Mouse (Mus musculus) neural tube, embryonic 15.5 days (tissue): ENCODE data around the gene Usp9x. TPM values are rescaled to one million over a fixed set of nuclear protein-coding genes. Genes with fewer than 3 reads are reported as not detected.
A peak's percentile ranks its signal among the peaks of the same experiment; 100 is the strongest.

Source experiments
- ATAC-seq: fragments of 200-750 bp; cut with Nextera tagmentation; 2 replicates; pipeline ENCODE4 v1.8.0; 2017; ENCODE audit warnings: mild to moderate bottlenecking, moderate TSS enrichment, moderate library complexity; ENCODE audit not compliant: low FRiP score
- H3K27ac ChIP-seq: fragments of 300-500 bp; sonication (generic); replicated peaks from 2 replicates; pipeline ENCODE4 v1.5.1; 2015; ENCODE audit warnings: mild to moderate bottlenecking, inconsistent platforms
- H3K27me3 ChIP-seq: fragments of 300-500 bp; sonication (generic); replicated peaks from 2 replicates; pipeline ENCODE4 v1.6.1; 2015; ENCODE audit warnings: inconsistent platforms
- H3K36me3 ChIP-seq: fragments of 300-500 bp; sonication (generic); 2 replicates; pipeline ENCODE4 v1.6.1; 2015; ENCODE audit warnings: inconsistent platforms
- H3K4me1 ChIP-seq: fragments of 300-500 bp; sonication (generic); 2 replicates; pipeline ENCODE4 v1.6.1; 2015; ENCODE audit warnings: inconsistent platforms
- H3K4me2 ChIP-seq: fragments of 300-500 bp; sonication (generic); 2 replicates; pipeline ENCODE4 v1.6.1; 2015; ENCODE audit warnings: inconsistent platforms, mild to moderate bottlenecking, moderate library complexity
- H3K4me3 ChIP-seq: fragments of 300-500 bp; sonication (generic); replicated peaks from 2 replicates; pipeline ENCODE4 v1.5.1; 2015; ENCODE audit warnings: mild to moderate bottlenecking, inconsistent platforms
- H3K9ac ChIP-seq: fragments of 300-500 bp; sonication (generic); replicated peaks from 2 replicates; pipeline ENCODE4 v1.6.1; 2015; ENCODE audit warnings: mild to moderate bottlenecking, inconsistent platforms
- H3K9me3 ChIP-seq: fragments of 300-500 bp; sonication (generic); replicated peaks from 2 replicates; pipeline ENCODE4 v1.6.1; 2016; ENCODE audit warnings: inconsistent platforms
- WGBS: fragments of 180-500 bp; shearing (Covaris S2); methylation state at CpG from one replicate; pipeline ENCODE4 v1.1.7; 2015; ENCODE audit warnings: mixed read lengths; 5-methylcytosine and 5-hydroxymethylcytosine counted together
- polyA plus RNA-seq: library from polyadenylated mRNA; unstranded; fragments of >200 nt; fragmentation: Nextera tagmentation; extraction: Ambion mirVana; gene quantifications from 2 replicates; pipeline ENCODE4 v1.2.1, GENCODE M21; 2015

Usp9x gene
- polyA plus RNA-seq, 1 experiment from 2014 or later, result 27.3 TPM

- ATAC-seq, result no peak
- H3K4me3 ChIP-seq, result no peak overlapping the region
- 0 out of 2 replicates have a peak, but pooled peaks cover 6% of the 10 kb centered on the region for H3K4me1 ChIP-seq
- H3K27me3 ChIP-seq, result no peaks in the 10 kb centered on the region
- no peak overlapping the region for H3K4me2 ChIP-seq
- 86% methylated on average over 5 of the region's 5 CpGs for WGBS
- no peak overlapping the region for H3K27ac ChIP-seq
- H3K36me3 ChIP-seq, result no peaks in the 10 kb centered on the region
- no peak overlapping the region for H3K9ac ChIP-seq
- no peaks in the 10 kb centered on the region for H3K9me3 ChIP-seq
Measured at GRCm38 (mm10) chrX:13044666-13045065, 26.6 kb upstream of the Usp9x start.

- Histone ChIP-seq H3K36me3 (no peaks in the 10 kb centered on the region), H3K9ac (no peak overlapping the region), H3K27me3 (no peaks in the 10 kb centered on the region), H3K27ac (0 out of 2 replicates have a peak overlapping the region, but pooled peaks have one; percentile 18), H3K4me3 (no peak overlapping the region), H3K4me2 (no peak overlapping the region), H3K4me1 (0 out of 2 replicates have a peak, but pooled peaks cover 6% of the 10 kb centered on the region), H3K9me3 (no peaks in the 10 kb centered on the region)
- no peak for ATAC-seq
- 45% methylated on average over 6 of the region's 6 CpGs for WGBS
Measured at GRCm38 (mm10) chrX:13046893-13047435, 24.3 kb upstream of the Usp9x start.

GRCm38 (mm10) chrX:13047631-13048345 is 23.5 kb upstream of the Usp9x start:
- peak overlapping the region; percentile 67 for H3K27ac ChIP-seq
- 21% methylated on average over 14 of the region's 14 CpGs for WGBS
- H3K4me3 ChIP-seq, result no peak overlapping the region
- peak overlapping the region; percentile 41 for H3K4me2 ChIP-seq
- ATAC-seq, result peak; percentile 73
- H3K9me3 ChIP-seq, result no peaks in the 10 kb centered on the region
- H3K9ac ChIP-seq, result no peak overlapping the region
- H3K36me3 ChIP-seq, result no peaks in the 10 kb centered on the region
- H3K27me3 ChIP-seq, result no peaks in the 10 kb centered on the region
- 0 out of 2 replicates have a peak, but pooled peaks cover 6% of the 10 kb centered on the region for H3K4me1 ChIP-seq

GRCm38 (mm10) chrX:13054612-13055011 is 16.7 kb upstream of the Usp9x start:
- no peak overlapping the region for H3K27ac ChIP-seq
- ATAC-seq, result no peak
- 75% methylated on average over 1 of the region's 1 CpGs for WGBS

GRCm38 (mm10) chrX:13061961-13062360 is 9.3 kb upstream of the Usp9x start:
- no peaks in the 10 kb centered on the region for H3K36me3 ChIP-seq
- H3K4me2 ChIP-seq, result no peak overlapping the region
- H3K4me3 ChIP-seq, result no peak overlapping the region
- no peak overlapping the region for H3K27ac ChIP-seq
- ATAC-seq, result no peak
- no peak overlapping the region for H3K9ac ChIP-seq
- H3K9me3 ChIP-seq, result no peaks in the 10 kb centered on the region
- no peaks in the 10 kb centered on the region for H3K4me1 ChIP-seq
- H3K27me3 ChIP-seq, result no peaks in the 10 kb centered on the region
- 76% methylated on average over 3 of the region's 3 CpGs for WGBS

More at GRCm38 (mm10) chrX:13054612-13055011, 16.7 kb upstream of the Usp9x start:
- no peak overlapping the region for H3K9ac ChIP-seq
- no peak overlapping the region for H3K4me2 ChIP-seq
- H3K27me3 ChIP-seq, result no peaks in the 10 kb centered on the region
- no peaks in the 10 kb centered on the region for H3K4me1 ChIP-seq
- no peaks in the 10 kb centered on the region for H3K9me3 ChIP-seq
- no peak overlapping the region for H3K4me3 ChIP-seq
- no peaks in the 10 kb centered on the region for H3K36me3 ChIP-seq

- H3K4me3 ChIP-seq, result no peak overlapping the region
- H3K9ac ChIP-seq, result no peak overlapping the region
- no peaks in the 10 kb centered on the region for H3K9me3 ChIP-seq
- no peak overlapping the region for H3K4me2 ChIP-seq
- no peaks in the 10 kb centered on the region for H3K4me1 ChIP-seq
- H3K36me3 ChIP-seq, result no peaks in the 10 kb centered on the region
- 91% methylated on average over 7 of the region's 9 CpGs for WGBS
- H3K27ac ChIP-seq, result no peak overlapping the region
- H3K27me3 ChIP-seq, result no peaks in the 10 kb centered on the region
- no peak for ATAC-seq
Measured at GRCm38 (mm10) chrX:13064273-13064925, 6.9 kb upstream of the Usp9x start.

GRCm38 (mm10) chrX:13070206-13070572 is 1.1 kb upstream of the Usp9x start:
- peak overlapping the region; percentile 45 for H3K9ac ChIP-seq
- H3K27me3 ChIP-seq, result no peaks in the 10 kb centered on the region
- H3K4me2 ChIP-seq, result peak overlapping the region; percentile 51
- ATAC-seq, result peak; percentile 1
- no peaks in the 10 kb centered on the region for H3K36me3 ChIP-seq
- peaks cover 3% of the 10 kb centered on the region; the same call in 1 of the 2 replicates for H3K4me1 ChIP-seq
- H3K27ac ChIP-seq, result peak overlapping the region; percentile 94
- WGBS, result 33% methylated on average over 8 of the region's 8 CpGs
- no peaks in the 10 kb centered on the region for H3K9me3 ChIP-seq
- peak overlapping the region; percentile 65 for H3K4me3 ChIP-seq

GRCm38 (mm10) chrX:13070573-13071240 is 591 bp upstream of the Usp9x start:
- no peaks in the 10 kb centered on the region for H3K27me3 ChIP-seq
- peak overlapping the region; percentile 65 for H3K4me3 ChIP-seq
- H3K9me3 ChIP-seq, result no peaks in the 10 kb centered on the region
- H3K4me1 ChIP-seq, result peaks cover 3% of the 10 kb centered on the region; the same call in 1 of the 2 replicates
- no peaks in the 10 kb centered on the region for H3K36me3 ChIP-seq
- peak; percentile 91 for ATAC-seq
- H3K9ac ChIP-seq, result peak overlapping the region; percentile 45
- WGBS, result 29% methylated on average over 34 of the region's 35 CpGs
- H3K4me2 ChIP-seq, result peak overlapping the region; percentile 51
- H3K27ac ChIP-seq, result peak overlapping the region; percentile 94

- no peaks in the 10 kb centered on the region for H3K9me3 ChIP-seq
- no peaks in the 10 kb centered on the region for H3K36me3 ChIP-seq
- peak; percentile 40 for ATAC-seq
- H3K27ac ChIP-seq, result peak overlapping the region; percentile 94
- 18% methylated on average over 37 of the region's 67 CpGs for WGBS
- peak overlapping the region; percentile 65 for H3K4me3 ChIP-seq
- peak overlapping the region; percentile 53 for H3K4me2 ChIP-seq
- peak overlapping the region; percentile 72 for H3K9ac ChIP-seq
- no peaks in the 10 kb centered on the region for H3K27me3 ChIP-seq
- H3K4me1 ChIP-seq, result peaks cover 3% of the 10 kb centered on the region; the same call in 1 of the 2 replicates
Measured at GRCm38 (mm10) chrX:13071776-13072460, 620 bp downstream of the Usp9x start.

- peak overlapping the region; percentile 94 for H3K27ac ChIP-seq
- no peaks in the 10 kb centered on the region for H3K9me3 ChIP-seq
- no peaks in the 10 kb centered on the region for H3K27me3 ChIP-seq
- peak overlapping the region; percentile 72 for H3K9ac ChIP-seq
- H3K4me1 ChIP-seq, result peaks cover 3% of the 10 kb centered on the region; the same call in 1 of the 2 replicates
- 17% methylated on average over 52 of the region's 73 CpGs for WGBS
- peak; percentile 33 for ATAC-seq
- peak overlapping the region; percentile 53 for H3K4me2 ChIP-seq
- no peaks in the 10 kb centered on the region for H3K36me3 ChIP-seq
- peak overlapping the region; percentile 65 for H3K4me3 ChIP-seq
Measured at GRCm38 (mm10) chrX:13072461-13072982, 1.2 kb downstream of the Usp9x start.

- Histone ChIP-seq H3K4me1 (no peaks in the 10 kb centered on the region), H3K9ac (no peak overlapping the region), H3K4me3 (no peak overlapping the region), H3K4me2 (no peak overlapping the region), H3K27ac (no peak overlapping the region), H3K9me3 (no peaks in the 10 kb centered on the region), H3K36me3 (no peaks in the 10 kb centered on the region), H3K27me3 (no peaks in the 10 kb centered on the region)
- WGBS, result 64% methylated on average over 1 of the region's 1 CpGs
- no peak for ATAC-seq
Measured at GRCm38 (mm10) chrX:13085621-13086020, 14.3 kb downstream of the Usp9x start.
